Mouse (Mus musculus) lung, embryonic 16.5 days (tissue): ENCODE data around the gene Plekhh2. TPM values are rescaled to one million over a fixed set of nuclear protein-coding genes. Genes with fewer than 3 reads are reported as not detected.

Experiments used
- ATAC-seq: fragments of 200-750 bp; cut with Nextera tagmentation; 2 replicates; pipeline ENCODE4 v1.8.0; 2017; ENCODE audit warnings: low read depth, mild to moderate bottlenecking, moderate library complexity
- H3K27ac ChIP-seq: fragments of 300-500 bp; sonication (generic); 2 replicates; pipeline ENCODE4 v1.5.1; 2014; ENCODE audit warnings: mild to moderate bottlenecking, control low read depth, low read length
- H3K27me3 ChIP-seq: fragments of 300-500 bp; sonication (generic); 2 replicates; pipeline ENCODE4 v1.6.1; 2014; ENCODE audit warnings: low read depth, low read length, mixed read lengths; ENCODE audit not compliant: control insufficient read depth, insufficient read depth
- H3K36me3 ChIP-seq: fragments of 300-500 bp; sonication (generic); 2 replicates; pipeline ENCODE4 v1.6.1; 2014; ENCODE audit warnings: low read length; ENCODE audit not compliant: control insufficient read depth, insufficient read depth
- H3K4me1 ChIP-seq: fragments of 300-500 bp; sonication (generic); replicated peaks from 2 replicates; pipeline ENCODE4 v1.6.1; 2014; ENCODE audit warnings: low read length, mixed read lengths; ENCODE audit not compliant: control insufficient read depth, insufficient read depth
- H3K4me2 ChIP-seq: fragments of 300-500 bp; sonication (generic); 2 replicates; pipeline ENCODE4 v1.6.1; 2014; ENCODE audit warnings: low read depth, low read length, control low read depth
- H3K4me3 ChIP-seq: fragments of 300-500 bp; sonication (generic); 2 replicates; pipeline ENCODE4 v1.5.1; 2014; ENCODE audit warnings: mild to moderate bottlenecking, low read length, control low read depth
- H3K9ac ChIP-seq: fragments of 300-500 bp; sonication (generic); 2 replicates; pipeline ENCODE4 v1.6.1; 2014; ENCODE audit warnings: low read length, control low read depth
- H3K9me3 ChIP-seq: fragments of 300-500 bp; sonication (generic); 2 replicates; pipeline ENCODE4 v1.6.1; 2016; ENCODE audit warnings: low read length; ENCODE audit not compliant: control insufficient read depth
- WGBS: fragments of 180-500 bp; shearing (Covaris S2); extraction: QIAGEN DNeasy Blood & Tissue Kit; methylation state at CpG from one replicate; pipeline ENCODE4 v1.1.7; 2014; 5-methylcytosine and 5-hydroxymethylcytosine counted together
- polyA plus RNA-seq: library from polyadenylated mRNA; unstranded; fragments of >200 nt; fragmentation: Nextera tagmentation; extraction: Ambion mirVana; gene quantifications from 2 replicates; pipeline ENCODE4 v1.2.1, GENCODE M21; 2015

Plekhh2 gene
- polyA plus RNA-seq, 1 experiment from 2014 or later, result 10.5 TPM

DNA sequence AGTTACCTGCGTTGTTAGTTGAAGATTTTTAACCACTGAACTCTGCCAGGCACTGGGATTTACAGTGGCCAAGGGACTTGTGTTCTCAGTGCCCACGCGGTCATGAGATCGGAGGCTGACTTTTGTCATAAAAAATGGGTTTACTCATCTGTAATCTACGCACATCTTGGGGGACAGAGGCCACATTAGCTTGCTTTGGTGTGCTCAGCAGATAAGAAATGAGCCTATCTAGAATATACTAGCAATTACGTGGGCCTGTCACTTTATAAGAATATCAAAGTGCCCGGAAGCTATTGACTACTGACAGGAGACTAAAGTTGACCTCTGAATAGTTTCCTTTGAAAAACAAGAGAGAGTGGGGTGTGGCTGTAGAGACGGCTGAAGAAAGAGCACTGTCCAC lies 147.3 kb downstream of the Plekhh2 start:
- H3K9me3 ChIP-seq, result no peaks in the 10 kb centered on the region
- no peaks in the 10 kb centered on the region for H3K4me1 ChIP-seq
- no peaks in the 10 kb centered on the region for H3K36me3 ChIP-seq
- no peaks in the 10 kb centered on the region for H3K27me3 ChIP-seq
- 74% methylated on average over 8 of the region's 8 CpGs for WGBS
- no peak overlapping the region for H3K27ac ChIP-seq
- H3K4me3 ChIP-seq, result no peak overlapping the region
- no peak overlapping the region for H3K9ac ChIP-seq
- ATAC-seq, result no peak
- H3K4me2 ChIP-seq, result no peak overlapping the region

DNA sequence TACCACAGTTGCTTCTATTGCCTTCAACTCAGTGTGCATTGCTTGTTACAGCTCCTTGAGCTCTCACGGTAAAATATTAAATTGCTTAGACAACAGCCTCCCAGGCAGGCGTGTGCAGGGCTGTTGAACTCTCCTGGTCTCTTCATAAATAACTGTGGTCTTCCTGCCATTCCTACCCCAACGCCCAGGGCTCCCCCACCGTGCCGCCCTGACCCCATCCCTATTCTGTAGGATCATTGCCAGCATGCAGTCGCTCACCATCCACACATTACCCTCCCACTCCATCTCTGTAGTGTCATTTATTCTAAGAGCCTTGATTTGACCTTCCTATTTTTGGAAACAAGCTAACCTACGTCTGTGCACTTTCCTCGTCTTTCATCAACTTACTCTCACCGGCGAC lies 153.4 kb downstream of the Plekhh2 start:
- no peak overlapping the region for H3K27ac ChIP-seq

DNA sequence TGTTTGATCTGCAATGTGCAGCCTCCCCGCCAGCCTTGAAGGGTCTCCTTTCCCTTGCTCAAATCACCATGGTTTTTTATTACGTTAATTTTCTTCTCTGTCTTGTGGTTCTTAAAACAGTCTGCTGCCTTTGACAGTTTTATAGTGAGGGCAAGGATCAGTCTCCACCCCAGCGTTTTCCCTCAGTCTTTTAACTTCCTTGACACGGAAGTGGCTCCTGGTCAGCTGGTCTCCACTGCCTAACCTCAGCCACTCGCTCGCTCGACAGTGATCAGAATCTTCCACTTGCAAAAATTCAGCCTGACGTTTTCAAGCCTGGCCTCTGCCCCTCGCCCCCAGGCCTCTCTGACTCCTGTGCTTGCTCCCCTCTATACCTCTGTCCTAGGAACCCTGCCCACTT lies 154.0 kb downstream of the Plekhh2 start:
- Histone ChIP-seq H3K9ac (no peak overlapping the region), H3K27ac (no peak overlapping the region), H3K36me3 (no peaks in the 10 kb centered on the region), H3K27me3 (no peaks in the 10 kb centered on the region), H3K4me1 (no peaks in the 10 kb centered on the region), H3K9me3 (no peaks in the 10 kb centered on the region), H3K4me2 (no peak overlapping the region), H3K4me3 (no peak overlapping the region)
- 28% methylated on average over 9 of the region's 9 CpGs for WGBS
- no peak for ATAC-seq

More for the DNA sequence above, 153.4 kb downstream of the Plekhh2 start:
- 40% methylated on average over 10 of the region's 10 CpGs for WGBS
- Histone ChIP-seq H3K36me3 (no peaks in the 10 kb centered on the region), H3K27me3 (no peaks in the 10 kb centered on the region), H3K9me3 (no peaks in the 10 kb centered on the region), H3K4me2 (no peak overlapping the region), H3K9ac (no peak overlapping the region), H3K4me1 (no peaks in the 10 kb centered on the region), H3K4me3 (no peak overlapping the region)
- no peak for ATAC-seq

DNA sequence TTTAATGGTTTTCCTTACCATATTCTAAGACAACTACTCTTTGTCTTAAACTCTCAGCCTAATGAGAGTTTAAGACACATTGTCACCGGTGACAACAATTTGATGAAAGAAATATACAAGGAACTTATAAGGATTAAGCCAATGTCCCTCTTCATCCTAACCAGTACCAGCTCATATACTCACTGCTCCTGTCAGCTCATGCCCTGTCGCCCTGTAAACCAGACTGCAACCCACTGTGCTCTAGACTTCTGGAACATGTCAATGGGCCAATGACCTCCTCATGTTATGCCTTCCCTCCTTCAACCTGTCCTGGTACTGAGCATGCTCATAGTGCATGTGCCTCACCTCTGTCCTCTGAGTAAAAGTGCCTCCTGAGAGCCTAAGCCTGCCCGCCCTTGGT lies 156.2 kb downstream of the Plekhh2 start:
- WGBS, result 88% methylated on average over 3 of the region's 3 CpGs
- H3K9me3 ChIP-seq, result no peaks in the 10 kb centered on the region
- no peak for ATAC-seq

More for the DNA sequence above, 156.2 kb downstream of the Plekhh2 start:
- H3K27ac ChIP-seq, result no peak overlapping the region
- no peak overlapping the region for H3K9ac ChIP-seq
- H3K4me3 ChIP-seq, result no peak overlapping the region
- H3K27me3 ChIP-seq, result no peaks in the 10 kb centered on the region
- H3K4me1 ChIP-seq, result no peaks in the 10 kb centered on the region; the same call in 1 of the 2 replicates
- H3K36me3 ChIP-seq, result no peaks in the 10 kb centered on the region
- H3K4me2 ChIP-seq, result no peak overlapping the region

Other genes starting within 250 kb of the Plekhh2 start
- gene Thada, start 45.7 kb upstream of the Plekhh2 start, polyA plus RNA-seq, result 7.8 and 8.6 TPM in 2 replicates
- gene Dync2li1, start 114.6 kb downstream of the Plekhh2 start, polyA plus RNA-seq, result 43.7 and 46.9 TPM in 2 replicates
- not detected in 2 replicates for gene Abcg8, start 164.4 kb downstream of the Plekhh2 start, polyA plus RNA-seq
- 0.21 and 0.45 TPM in 2 replicates for gene Abcg5, start 171.1 kb downstream of the Plekhh2 start, polyA plus RNA-seq